Mouse (Mus musculus): ENCODE measurements around the gene G430095P16Rik. TPM values are rescaled to one million over a fixed set of nuclear protein-coding genes. Genes with fewer than 3 reads are reported as not detected.

G430095P16Rik gene
- total and polyA plus RNA-seq, 2 experiments from 2014 or later, result 0.56 TPM; not detected in 1

- WGBS, result 89% methylated on average over 5 of the region's 5 CpGs
- Histone ChIP-seq H3K9ac (no peak overlapping the region), H3K27me3 (ENCODE audit: insufficient read depth, low read length) (no peaks in the 10 kb centered on the region), H3K4me3 (ENCODE audit: low read depth, low read length) (no peak overlapping the region), H3K4me2 (ENCODE audit: low read depth) (no peak overlapping the region), H3K4me1 (ENCODE audit: insufficient read depth) (no peaks in the 10 kb centered on the region), H3K36me3 (ENCODE audit: insufficient read depth) (peaks cover 36% of the 10 kb centered on the region), H3K27ac (ENCODE audit: low read depth, low read length) (no peak overlapping the region; the same call in 1 of the 2 replicates), H3K9me3 (ENCODE audit: low read length) (no peaks in the 10 kb centered on the region)
- TF ChIP-seq CTCF (IDR thresholded peaks at IDR 0.05; ENCODE audit: low read depth), result no peak
- DNase-seq (no peak), ATAC-seq (no peak)
Measured at GRCm38 (mm10) chr8:84698288-84698687, 24.5 kb upstream of the G430095P16Rik start.

GRCm38 (mm10) chr8:84698929-84699401 is 23.8 kb upstream of the G430095P16Rik start:
- 67% methylated on average over 9 of the region's 9 CpGs for WGBS
- no peaks in the 10 kb centered on the region for H3K4me1 ChIP-seq (ENCODE audit: insufficient read depth)
- no peak for DNase-seq
- peak overlapping the region; percentile 57 for H3K27ac ChIP-seq (ENCODE audit: low read depth, low read length)
- H3K4me3 ChIP-seq (ENCODE audit: low read depth, low read length), result no peak overlapping the region
- H3K36me3 ChIP-seq (ENCODE audit: insufficient read depth), result peaks cover 36% of the 10 kb centered on the region
- no peaks in the 10 kb centered on the region for H3K9me3 ChIP-seq (ENCODE audit: low read length)
- H3K9ac ChIP-seq, result no peak overlapping the region
- no peak overlapping the region for H3K4me2 ChIP-seq (ENCODE audit: low read depth)
- H3K27me3 ChIP-seq (ENCODE audit: insufficient read depth, low read length), result no peaks in the 10 kb centered on the region
- TF ChIP-seq CTCF (IDR thresholded peaks at IDR 0.05; ENCODE audit: low read depth), result no peak
- no peak for ATAC-seq

- Histone ChIP-seq H3K9ac (no peak overlapping the region), H3K36me3 (ENCODE audit: insufficient read depth) (peaks cover 34% of the 10 kb centered on the region), H3K27ac (ENCODE audit: low read depth, low read length) (peak overlapping the region; percentile 16; the same call in 1 of the 2 replicates), H3K4me2 (ENCODE audit: low read depth) (no peak overlapping the region), H3K27me3 (ENCODE audit: insufficient read depth, low read length) (0 out of 2 replicates have a peak, but pooled peaks cover 4% of the 10 kb centered on the region), H3K4me3 (ENCODE audit: low read depth, low read length) (no peak overlapping the region), H3K9me3 (ENCODE audit: low read length) (no peaks in the 10 kb centered on the region), H3K4me1 (ENCODE audit: insufficient read depth) (0 out of 2 replicates have a peak, but pooled peaks cover under 1% of the 10 kb centered on the region)
- peak; percentile 80 for TF ChIP-seq CTCF (IDR thresholded peaks at IDR 0.05; ENCODE audit: low read depth)
- DNase-seq (peak; percentile 74), ATAC-seq (peak; percentile 59)
- 51% methylated on average over 7 of the region's 7 CpGs for WGBS
Measured at GRCm38 (mm10) chr8:84699861-84700322, 22.9 kb upstream of the G430095P16Rik start.

- 0 out of 2 replicates have a peak overlapping the region, but pooled peaks have one; percentile 16 for H3K27ac ChIP-seq (ENCODE audit: low read depth, low read length)
- H3K4me3 ChIP-seq (ENCODE audit: low read depth, low read length), result no peak overlapping the region
- 0 out of 2 replicates have a peak, but pooled peaks cover 3% of the 10 kb centered on the region for H3K4me1 ChIP-seq (ENCODE audit: insufficient read depth)
- 0 out of 2 replicates have a peak, but pooled peaks cover 4% of the 10 kb centered on the region for H3K27me3 ChIP-seq (ENCODE audit: insufficient read depth, low read length)
- ATAC-seq (no peak), DNase-seq (no peak)
- TF ChIP-seq CTCF (IDR thresholded peaks at IDR 0.05; ENCODE audit: low read depth), result no peak
- WGBS, result 77% methylated on average over 5 of the region's 5 CpGs
- peaks cover 29% of the 10 kb centered on the region for H3K36me3 ChIP-seq (ENCODE audit: insufficient read depth)
- H3K9me3 ChIP-seq (ENCODE audit: low read length), result no peaks in the 10 kb centered on the region
- no peak overlapping the region for H3K9ac ChIP-seq
- H3K4me2 ChIP-seq (ENCODE audit: low read depth), result no peak overlapping the region
Measured at GRCm38 (mm10) chr8:84700526-84700925, 22.3 kb upstream of the G430095P16Rik start.

GRCm38 (mm10) chr8:84700941-84701911 is 21.6 kb upstream of the G430095P16Rik start, which contains the start of gene Lyl1:
Gene Lyl1 (plus strand): TSS chr8:84701457.
- Histone ChIP-seq H3K4me3 (ENCODE audit: low read depth, low read length) (no peak within 1 kb of the TSS), H3K9me3 (ENCODE audit: low read length) (no peaks in the 10 kb centered on the region), H3K9ac (0 out of 2 replicates have a peak within 1 kb of the TSS, but pooled peaks have one; percentile 18), H3K36me3 (ENCODE audit: insufficient read depth) (peaks cover 23% of the 10 kb centered on the region), H3K27me3 (ENCODE audit: insufficient read depth, low read length) (0 out of 2 replicates have a peak, but pooled peaks cover 4% of the 10 kb centered on the region), H3K4me1 (ENCODE audit: insufficient read depth) (0 out of 2 replicates have a peak, but pooled peaks cover 3% of the 10 kb centered on the region), H3K27ac (ENCODE audit: low read depth, low read length) (peak within 1 kb of the TSS; percentile 54), H3K4me2 (ENCODE audit: low read depth) (peak within 1 kb of the TSS; percentile 5; the same call in 1 of the 2 replicates)
- WGBS, result 18% methylated on average over 34 of the region's 34 CpGs
- TF ChIP-seq CTCF (IDR thresholded peaks at IDR 0.05; ENCODE audit: low read depth), result peak; percentile 31; the same call in 1 of the 2 replicates
- DNase-seq, result no peak
- ATAC-seq, result no peak

- Histone ChIP-seq H3K9me3 (ENCODE audit: low read length) (no peaks in the 10 kb centered on the region), H3K27ac (ENCODE audit: low read depth, low read length) (peak overlapping the region; percentile 54; the same call in 1 of the 2 replicates), H3K4me1 (ENCODE audit: insufficient read depth) (peaks cover 5% of the 10 kb centered on the region; the same call in 1 of the 2 replicates), H3K27me3 (ENCODE audit: insufficient read depth, low read length) (0 out of 2 replicates have a peak, but pooled peaks cover 6% of the 10 kb centered on the region), H3K36me3 (ENCODE audit: insufficient read depth) (peaks cover 14% of the 10 kb centered on the region), H3K4me2 (ENCODE audit: low read depth) (peak overlapping the region; percentile 5; the same call in 1 of the 2 replicates), H3K9ac (no peak overlapping the region), H3K4me3 (ENCODE audit: low read depth, low read length) (no peak overlapping the region)
- 73% methylated on average over 9 of the region's 9 CpGs for WGBS
- DNase-seq, result no peak
- TF ChIP-seq CTCF (IDR thresholded peaks at IDR 0.05; ENCODE audit: low read depth), result no peak
- ATAC-seq, result no peak
Measured at GRCm38 (mm10) chr8:84702561-84702960, 20.2 kb upstream of the G430095P16Rik start.
